Mouse (Mus musculus): ENCODE data around the gene Adgrd1.

Adgrd1 gene

GRCm38 (mm10) chr5:129148485-129148884 is 51.9 kb downstream of the Adgrd1 start:
- no peak for DNase-seq (ENCODE audit: low read depth in 2 of 2, low spot score in 2 of 2)

- no peak for DNase-seq (ENCODE audit: low read depth in 2 of 2, low spot score in 2 of 2)
Observed at GRCm38 (mm10) chr5:129155023-129155901, 58.7 kb downstream of the Adgrd1 start.

- no peak for DNase-seq (ENCODE audit: low read depth in 2 of 2, low spot score in 2 of 2)
Observed at GRCm38 (mm10) chr5:129155902-129156311, 59.4 kb downstream of the Adgrd1 start.

GRCm38 (mm10) chr5:129161372-129162051 is 65.0 kb downstream of the Adgrd1 start:
- no peak for DNase-seq (ENCODE audit: low read depth in 2 of 2, low spot score in 2 of 2)

GRCm38 (mm10) chr5:129163416-129163815 is 66.9 kb downstream of the Adgrd1 start:
- no peak for DNase-seq (ENCODE audit: low read depth in 2 of 2, low spot score in 2 of 2)

- no peak for DNase-seq (ENCODE audit: low read depth in 2 of 2, low spot score in 2 of 2)
Observed at GRCm38 (mm10) chr5:129164091-129164490, 67.5 kb downstream of the Adgrd1 start.

GRCm38 (mm10) chr5:129164911-129165584 is 68.5 kb downstream of the Adgrd1 start:
- DNase-seq (ENCODE audit: low read depth in 2 of 2, low spot score in 2 of 2): no peak

GRCm38 (mm10) chr5:129165595-129165994 is 69.0 kb downstream of the Adgrd1 start:
- no peak for DNase-seq (ENCODE audit: low read depth in 2 of 2, low spot score in 2 of 2)

- no peak for DNase-seq (ENCODE audit: low read depth in 2 of 2, low spot score in 2 of 2)
Observed at GRCm38 (mm10) chr5:129169090-129169489, 72.5 kb downstream of the Adgrd1 start.

- DNase-seq (ENCODE audit: low read depth in 2 of 2, low spot score in 2 of 2): no peak
Observed at GRCm38 (mm10) chr5:129169567-129169966, 73.0 kb downstream of the Adgrd1 start.

- no peak for DNase-seq (ENCODE audit: low read depth in 2 of 2, low spot score in 2 of 2)
Observed at GRCm38 (mm10) chr5:129172533-129172932, 76.0 kb downstream of the Adgrd1 start.

GRCm38 (mm10) chr5:129175925-129176324 is 79.4 kb downstream of the Adgrd1 start:
- no peak for DNase-seq (ENCODE audit: low read depth in 2 of 2, low spot score in 2 of 2)

- peak; percentile 67 to 78 for DNase-seq (ENCODE audit: low read depth in 2 of 2, low spot score in 2 of 2)
Observed at GRCm38 (mm10) chr5:129177697-129178511, 81.4 kb downstream of the Adgrd1 start.

GRCm38 (mm10) chr5:129179356-129179755 is 82.8 kb downstream of the Adgrd1 start:
- no peak for DNase-seq (ENCODE audit: low read depth in 2 of 2, low spot score in 2 of 2)

GRCm38 (mm10) chr5:129179995-129180714 is 83.6 kb downstream of the Adgrd1 start:
- no peak for DNase-seq (ENCODE audit: low read depth in 2 of 2, low spot score in 2 of 2)

- no peak for DNase-seq (ENCODE audit: low read depth in 2 of 2, low spot score in 2 of 2)
Observed at GRCm38 (mm10) chr5:129180715-129181228, 84.2 kb downstream of the Adgrd1 start.

GRCm38 (mm10) chr5:129181450-129181849 is 84.9 kb downstream of the Adgrd1 start:
- no peak for DNase-seq (ENCODE audit: low read depth in 2 of 2, low spot score in 2 of 2)

GRCm38 (mm10) chr5:129182554-129182953 is 86.0 kb downstream of the Adgrd1 start:
- DNase-seq (ENCODE audit: low read depth in 2 of 2, low spot score in 2 of 2): no peak

GRCm38 (mm10) chr5:129186260-129186659 is 89.7 kb downstream of the Adgrd1 start:
- DNase-seq (ENCODE audit: low read depth in 2 of 2, low spot score in 2 of 2): peak in 1 of 2 experiments; percentile 23

GRCm38 (mm10) chr5:129186926-129187325 is 90.4 kb downstream of the Adgrd1 start:
- no peak for DNase-seq (ENCODE audit: low read depth in 2 of 2, low spot score in 2 of 2)

All from CD8-positive naive resting alpha-beta T cell, adult 2 months (primary cell).